Mouse (Mus musculus) CH12.LX (cell line): ENCODE measurements around the gene Abca2. TPM values are rescaled to one million over a fixed set of nuclear protein-coding genes. Genes with fewer than 3 reads are reported as not detected.

Experiments used
- DNase-seq: peaks from one replicate; pipeline ENCODE4 v3.0.0-alpha.2; 2013; ENCODE audit errors: extremely low read depth
- H3K27ac ChIP-seq: 2 replicates; pipeline ENCODE4 v1.5.1; 2012; ENCODE audit warnings: low read depth, mild to moderate bottlenecking, control low read depth, moderate library complexity; ENCODE audit not compliant: insufficient read depth
- H3K27me3 ChIP-seq: replicated peaks from 2 replicates; pipeline ENCODE3; 2012; ENCODE audit warnings: inconsistent platforms
- H3K36me3 ChIP-seq, 2 experiments: replicated peaks in 1 of 2; 2 replicates each; pipeline versions ENCODE3 to v1.6.1; 2012; ENCODE audit warnings: inconsistent platforms in 1 of 2, low read length in 1 of 2, mild to moderate bottlenecking in 1 of 2, mixed read lengths in 1 of 2, moderate library complexity in 1 of 2; ENCODE audit not compliant: control insufficient read depth in 1 of 2, insufficient read depth in 1 of 2
- H3K4me1 ChIP-seq, 2 experiments: 2 replicates each; pipeline ENCODE4 v1.6.1; 2012; ENCODE audit warnings: inconsistent platforms in 1 of 2, moderate library complexity in 1 of 2; ENCODE audit not compliant: insufficient read depth in 2 of 2, control insufficient read depth in 1 of 2
- H3K4me2 ChIP-seq: 2 replicates; pipeline ENCODE4 v1.6.1; 2012; ENCODE audit warnings: low read depth, mild to moderate bottlenecking, control low read depth; ENCODE audit not compliant: poor library complexity, insufficient read depth, severe bottlenecking
- H3K4me3 ChIP-seq, 3 experiments: fragments of 150-350 bp in 1 of 3; sonication (generic) in 1 of 3; replicated peaks in 1 of 3; 2 replicates each; pipeline versions ENCODE3 to v1.5.1; 2011 to 2012; ENCODE audit warnings: low read depth in 2 of 3, low read length in 2 of 3, mild to moderate bottlenecking in 2 of 3, moderate library complexity in 2 of 3, control low read depth in 1 of 3, improper control_type of control experiment in 1 of 3, inconsistent platforms in 1 of 3, mixed read lengths in 1 of 3; ENCODE audit not compliant: poor library complexity in 1 of 3
- H3K79me2 ChIP-seq: replicated peaks from 2 replicates; pipeline ENCODE4 v1.6.1; 2012; ENCODE audit warnings: mild to moderate bottlenecking, moderate library complexity; ENCODE audit not compliant: control insufficient read depth, poor library complexity, insufficient read depth, severe bottlenecking; ENCODE audit errors: extremely low read depth
- H3K9ac ChIP-seq: 2 replicates; pipeline ENCODE4 v1.6.1; 2012; ENCODE audit warnings: low read depth, mild to moderate bottlenecking, control low read depth, moderate library complexity; ENCODE audit not compliant: insufficient read depth
- H3K9me3 ChIP-seq: replicated peaks from 2 replicates; pipeline ENCODE3; 2012; ENCODE audit warnings: low read length, inconsistent platforms, mixed read lengths
- BHLHE40 ChIP-seq: IDR thresholded peaks from 2 replicates; pipeline ENCODE4 v1.6.1; 2011; ENCODE audit warnings: mild to moderate bottlenecking, low read depth, low read length, improper control_type of control experiment
- CHD2 ChIP-seq: IDR thresholded peaks from 2 replicates; pipeline ENCODE4 v1.6.1; 2011; ENCODE audit warnings: low read length, improper control_type of control experiment
- CTCF ChIP-seq, 2 experiments: IDR thresholded peaks in 1 of 2; conservative IDR thresholded peaks in 1 of 2; 2 replicates each; pipeline ENCODE4 v1.5.1; 2011 to 2012; ENCODE audit warnings: low read depth in 2 of 2, low read length in 2 of 2, improper control_type of control experiment in 1 of 2, inconsistent platforms in 1 of 2, mild to moderate bottlenecking in 1 of 2, moderate library complexity in 1 of 2
- E2F4 ChIP-seq: IDR thresholded peaks from 2 replicates; pipeline ENCODE4 v1.6.1; 2011; ENCODE audit warnings: low read depth, low read length, improper control_type of control experiment; ENCODE audit not compliant: insufficient replicate concordance
- ELF1 ChIP-seq: IDR thresholded peaks from 2 replicates; pipeline ENCODE4 v1.6.1; 2014; ENCODE audit warnings: low read depth, mild to moderate bottlenecking, inconsistent platforms, low read length, improper control_type of control experiment
- GABPA ChIP-seq: IDR thresholded peaks from 2 replicates; pipeline ENCODE4 v1.6.1; 2012; ENCODE audit warnings: low read depth, low read length, improper control_type of control experiment, inconsistent platforms; ENCODE audit not compliant: insufficient replicate concordance
- HCFC1 ChIP-seq: IDR thresholded peaks from 2 replicates; pipeline ENCODE4 v1.6.1; 2012; ENCODE audit warnings: low read depth, mild to moderate bottlenecking, inconsistent platforms, low read length, improper control_type of control experiment
- JUN ChIP-seq: IDR thresholded peaks from 2 replicates; pipeline ENCODE4 v1.6.1; 2011; ENCODE audit warnings: low read depth, mild to moderate bottlenecking, low read length, improper control_type of control experiment, moderate library complexity; ENCODE audit not compliant: insufficient read depth
- KAT2A ChIP-seq: IDR thresholded peaks from 2 replicates; pipeline ENCODE4 v1.6.1; 2012; ENCODE audit warnings: low read length, improper control_type of control experiment, inconsistent platforms; ENCODE audit not compliant: insufficient replicate concordance
- MAX ChIP-seq: IDR thresholded peaks from 2 replicates; pipeline ENCODE4 v1.6.1; 2011; ENCODE audit warnings: low read length, improper control_type of control experiment
- MEF2A ChIP-seq: IDR thresholded peaks from 2 replicates; pipeline ENCODE4 v1.6.1; 2014; ENCODE audit warnings: low read depth, mild to moderate bottlenecking, inconsistent platforms, low read length, improper control_type of control experiment, borderline replicate concordance
- MXI1 ChIP-seq: IDR thresholded peaks from 2 replicates; pipeline ENCODE4 v1.6.1; 2011; ENCODE audit warnings: mild to moderate bottlenecking, low read depth, low read length, improper control_type of control experiment
- NELFE ChIP-seq: IDR thresholded peaks from 2 replicates; pipeline ENCODE4 v1.6.1; 2011; ENCODE audit warnings: low read depth, low read length, improper control_type of control experiment
- NRF1 ChIP-seq: IDR thresholded peaks from 2 replicates; pipeline ENCODE4 v1.6.1; 2014; ENCODE audit warnings: low read depth, mild to moderate bottlenecking, inconsistent platforms, low read length, improper control_type of control experiment, moderate library complexity
- PAX5 ChIP-seq: IDR thresholded peaks from 2 replicates; pipeline ENCODE4 v1.6.1; 2012; ENCODE audit warnings: low read length, inconsistent platforms, mixed read lengths
- POLR2AphosphoS2 ChIP-seq: IDR thresholded peaks from 2 replicates; pipeline ENCODE4 v1.6.1; 2011; ENCODE audit warnings: low read depth, low read length, improper control_type of control experiment
- RAD21 ChIP-seq: IDR thresholded peaks from 2 replicates; pipeline ENCODE4 v1.6.1; 2011; ENCODE audit warnings: low read depth, mild to moderate bottlenecking, low read length, improper control_type of control experiment, moderate library complexity
- SIN3A ChIP-seq: IDR thresholded peaks from 2 replicates; pipeline ENCODE4 v1.6.1; 2012; ENCODE audit warnings: low read length, improper control_type of control experiment, inconsistent platforms
- TBP ChIP-seq: conservative IDR thresholded peaks from 2 replicates; pipeline ENCODE4 v1.6.1; 2011; ENCODE audit warnings: low read depth, low read length, improper control_type of control experiment
- UBTF ChIP-seq: IDR thresholded peaks from 2 replicates; pipeline ENCODE4 v1.6.1; 2012; ENCODE audit warnings: low read depth, mild to moderate bottlenecking, inconsistent platforms, low read length, improper control_type of control experiment, moderate library complexity
- USF1 ChIP-seq: IDR thresholded peaks from 2 replicates; pipeline ENCODE4 v1.6.1; 2014; ENCODE audit warnings: low read depth, mild to moderate bottlenecking, inconsistent platforms, low read length, improper control_type of control experiment
- ZC3H11A ChIP-seq: IDR thresholded peaks from 2 replicates; pipeline ENCODE4 v1.6.1; 2012; ENCODE audit warnings: low read depth, mild to moderate bottlenecking, inconsistent platforms, low read length, improper control_type of control experiment
- ZKSCAN1 ChIP-seq: IDR thresholded peaks from 2 replicates; pipeline ENCODE4 v1.6.1; 2012; ENCODE audit warnings: low read depth, inconsistent platforms, low read length, improper control_type of control experiment, borderline replicate concordance
- dilution Hi-C: fragments of 300-500 bp; cut with MboI; formaldehyde crosslinking; loops from 2 replicates; pipeline ENCODE4 v1.14.3; 2020; ENCODE audit warnings: low sequenced_read_pairs; ENCODE audit not compliant: extremely low pct_unique_long_range_greater_than_20kb, extremely low pct_ligation_motif_present
- in situ Hi-C: fragments of 300-500 bp; cut with MboI; formaldehyde crosslinking; loops from 3 replicates; pipeline ENCODE4 v1.14.3; 2019; ENCODE audit warnings: low sequenced_read_pairs, low pct_ligation_motif_present, low pct_unique_long_range_greater_than_20kb, mixed read lengths
- polyA plus RNA-seq: library from polyadenylated mRNA; unstranded; fragments of >175 nt; gene quantifications from 2 replicates; pipeline ENCODE4 v1.2.1, GENCODE M21; 2012; ENCODE audit warnings: low read depth; ENCODE audit not compliant: insufficient read length
- total RNA-seq, 2 experiments: library from RNA; depleted of rRNA; stranded (reverse); fragments of 300-350 nt in 1 of 2; fragments of >200 nt in 1 of 2; gene quantifications; 2 replicates each; pipeline ENCODE4 v1.2.3; 2012 to 2014

Gene Abca2
- total and polyA plus RNA-seq, 3 experiments, result 5.0 to 23.4 (median 13.0) TPM

DNA sequence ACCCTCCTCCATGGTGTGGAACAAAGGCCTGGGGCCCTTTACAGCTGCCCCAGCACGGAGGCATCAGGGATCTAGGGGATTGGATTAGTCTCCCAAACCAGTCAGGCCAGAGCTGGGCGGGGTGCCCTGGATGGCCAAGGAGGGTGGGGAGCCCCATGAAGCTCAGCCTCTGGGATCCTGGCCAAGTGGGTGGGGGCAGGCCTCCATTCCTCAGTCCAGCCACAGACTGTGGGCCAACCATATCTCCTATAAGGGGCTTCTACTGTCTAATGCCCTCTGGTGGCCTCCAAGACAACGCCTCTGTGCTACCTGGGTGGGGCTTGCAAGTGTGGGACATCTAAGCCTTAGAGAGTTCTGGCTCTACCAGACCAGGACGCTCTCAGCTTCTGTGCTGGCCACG lies 30.4 kb downstream of the Abca2 start:
- no peak overlapping the region for H3K9ac ChIP-seq
- no peak overlapping the region for H3K4me2 ChIP-seq
- H3K36me3 ChIP-seq, result peaks cover 11 to 29% of the 10 kb centered on the region in 2 experiments
- TF ChIP-seq POLR2AphosphoS2, result no peak
- peak in 1 of 2 experiments; percentile 16; a peak in 2 of 4 replicates for TF ChIP-seq CTCF (conservative IDR thresholded peaks at IDR 0.05 in 1 of 2, IDR thresholded peaks at IDR 0.05 in 1 of 2; ENCODE audit: low read depth in 2 of 2, low read length in 2 of 2)
- no peak for TF ChIP-seq MEF2A
- TF ChIP-seq JUN, result no peak
- H3K27ac ChIP-seq, result no peak overlapping the region
- no peak overlapping the region for H3K4me3 ChIP-seq
- H3K9me3 ChIP-seq, result no peaks in the 10 kb centered on the region
- dilution Hi-C loops (no loop called here), in situ Hi-C loops (no loop called here)
- H3K4me1 ChIP-seq, result peaks cover 9 to 25% of the 10 kb centered on the region in 2 experiments
- H3K27me3 ChIP-seq, result no peaks in the 10 kb centered on the region
- H3K79me2 ChIP-seq, result peaks cover 2% of the 10 kb centered on the region; the same call in 1 of the 2 replicates
- DNase-seq, result no peak

- Histone ChIP-seq H3K79me2 (peaks cover 2% of the 10 kb centered on the region; the same call in 1 of the 2 replicates), H3K27ac (no peak overlapping the region), H3K4me2 (peak overlapping the region; percentile 77), H3K36me3 (peaks cover 11 to 29% of the 10 kb centered on the region in 2 experiments), H3K27me3 (no peaks in the 10 kb centered on the region), H3K4me3 (peak overlapping the region; percentile 68 to 90 (median 74)), H3K9me3 (no peaks in the 10 kb centered on the region), H3K9ac (peak overlapping the region; percentile 47), H3K4me1 (peaks cover 21 to 38% of the 10 kb centered on the region in 2 experiments)
- no peak for DNase-seq
- TF ChIP-seq MXI1, result no peak
- no peak for TF ChIP-seq RAD21
- dilution Hi-C loops (no loop called here), in situ Hi-C loops (no loop called here)
These were observed 31.6 kb downstream of the Abca2 start for GRCm38 (mm10) chr2:25460135-25460534.

DNA sequence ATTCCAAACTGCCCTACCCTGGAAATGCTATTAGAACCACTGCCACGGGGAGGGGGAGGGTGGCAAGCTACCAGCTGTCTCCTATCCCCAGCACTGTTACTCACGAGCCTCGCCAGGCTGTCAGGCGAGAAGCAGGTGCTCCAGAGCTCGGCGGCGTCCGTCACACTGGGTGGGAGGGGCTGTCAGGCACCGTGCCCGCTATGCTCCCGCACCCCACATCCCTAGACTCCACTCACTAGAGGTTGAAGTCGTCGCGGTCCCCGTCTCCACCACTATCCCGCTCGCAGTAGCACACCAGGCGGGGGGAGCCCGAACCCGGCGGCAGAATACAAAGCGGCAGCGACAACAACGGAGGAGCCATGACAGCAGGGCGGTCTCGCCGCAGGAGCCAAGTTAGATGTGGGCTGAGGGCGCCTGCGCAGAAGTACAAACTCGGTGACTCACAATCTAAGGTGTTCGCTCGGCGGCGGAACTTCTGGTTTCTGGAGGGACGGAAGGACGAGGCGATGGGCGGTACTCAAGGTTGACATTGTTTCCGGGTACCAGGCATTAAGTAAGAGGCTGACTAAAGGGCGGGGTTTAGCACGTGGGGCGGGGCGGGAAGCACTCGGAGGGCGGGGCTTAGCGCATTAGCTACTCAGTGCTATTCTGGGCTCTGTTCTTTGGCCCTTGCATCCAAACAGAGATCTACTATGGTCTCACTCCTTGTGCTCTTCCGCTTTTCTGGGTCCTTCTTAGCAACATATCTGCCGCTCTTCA lies 32.2 kb downstream of the Abca2 start, which contains the start of gene Paxx:
Paxx (minus strand) TSS at position 544 of the 759 bp plus-strand sequence.
- Histone ChIP-seq H3K4me1 (peaks cover 27 to 43% of the 10 kb centered on the region in 2 experiments), H3K36me3 (peaks cover 11 to 27% of the 10 kb centered on the region in 2 experiments), H3K27ac (peak within 1 kb of the TSS; percentile 70), H3K9me3 (no peaks in the 10 kb centered on the region), H3K9ac (peak within 1 kb of the TSS; percentile 47), H3K79me2 (peaks cover 2% of the 10 kb centered on the region; the same call in 1 of the 2 replicates), H3K27me3 (no peaks in the 10 kb centered on the region), H3K4me3 (peak within 1 kb of the TSS; percentile 68 to 90 (median 74)), H3K4me2 (peak within 1 kb of the TSS; percentile 77)
- DNase-seq, result peak; percentile 100
- in situ Hi-C loops, result no loop called here
- dilution Hi-C loops, result no loop called here
- TF ChIP-seq KAT2A (no peak), ZKSCAN1 (no peak), PAX5 (no peak), ZC3H11A (no peak), BHLHE40 (peak; percentile 91), HCFC1 (peak; percentile 74), MAX (peak; percentile 7), UBTF (no peak), ELF1 (peak; percentile 91), POLR2AphosphoS2 (no peak; the same call in 1 of the 2 replicates), NELFE (peak; percentile 81), GABPA (no peak), E2F4 (peak; percentile 20; the same call in 1 of the 2 replicates), USF1 (peak; percentile 20; the same call in 1 of the 2 replicates), MEF2A (peak; percentile 58; the same call in 1 of the 2 replicates), NRF1 (peak; percentile 84), MXI1 (peak; percentile 84), CHD2 (no peak), TBP (peak; percentile 76), SIN3A (peak; percentile 80; the same call in 1 of the 2 replicates)
